Comparison of ENCODE assay signal across 15 mouse cellular contexts in genomic region chr2:102663865-102664264, GRCm38 (mm10). TPM values are rescaled to one million over a fixed set of nuclear protein-coding genes. Genes with fewer than 3 reads are reported as not detected.
DNase-seq lines count a peak whose midpoint lies in the region; ATAC-seq and TF ChIP-seq lines count a peak whose summit lies in the region.
"Had no signal": no experiment of that assay in that cellular context is flagged by ENCODE, and none has a peak within 500 bp of the region (broad histone marks: within the 10 kb centered on the region; RNA-seq: fewer than 3 reads in every experiment).

No protein-coding gene starts in this region.

- 42% methylated on average over 3 of the region's 3 CpGs for whole genome bisulfite sequencing in forebrain, postnatal 0 days
- WGBS in neural tube, embryonic 13.5 days: 35% methylated on average over 3 of the region's 3 CpGs

- no peak for TF ChIP-seq CTCF in layer of hippocampus, adult 2 months (conservative IDR thresholded peaks at IDR 0.05)
- no peak for TF ChIP-seq CTCF in forebrain, postnatal 0 days (IDR thresholded peaks at IDR 0.05; ENCODE audit: low read depth)

- H3K36me3 ChIP-seq in forebrain, postnatal 0 days (ENCODE audit: insufficient read depth): no peaks in the 10 kb centered on the region
- H3K36me3 ChIP-seq in neural tube, embryonic 13.5 days: no peaks in the 10 kb centered on the region
- H3K36me3 ChIP-seq: liver, embryonic 15.5 days had no signal

- no peaks in the 10 kb centered on the region for H3K9me3 ChIP-seq in forebrain, postnatal 0 days (ENCODE audit: low read length)
- H3K9me3 ChIP-seq in neural tube, embryonic 13.5 days: no peaks in the 10 kb centered on the region
- H3K9me3 ChIP-seq: liver, embryonic 15.5 days had no signal

- intact Hi-C loops in heart, postnatal 36 days (cut with DNase I): no loop called here

- H3K4me2 ChIP-seq in forebrain, postnatal 0 days (ENCODE audit: low read depth): peak overlapping the region; percentile 88; the same call in 1 of the 2 replicates
- H3K4me2 ChIP-seq in neural tube, embryonic 13.5 days: peak overlapping the region; percentile 87
- H3K4me2 ChIP-seq: liver, embryonic 15.5 days had no signal

- peak overlapping the region; percentile 11; the same call in 1 of the 2 replicates for H3K9ac ChIP-seq in forebrain, postnatal 0 days
- H3K9ac ChIP-seq in neural tube, embryonic 13.5 days: peak overlapping the region; percentile 42
- H3K9ac ChIP-seq: liver, embryonic 15.5 days had no signal

- peak overlapping the region; percentile 82 for H3K4me3 ChIP-seq in layer of hippocampus, adult 2 months
- no peak overlapping the region for H3K4me3 ChIP-seq in forebrain, postnatal 0 days (ENCODE audit: low read depth, low read length)
- H3K4me3 ChIP-seq in neural tube, embryonic 13.5 days: 0 out of 2 replicates have a peak overlapping the region, but pooled peaks have one; percentile 15
- H3K4me3 ChIP-seq: erythroblast, embryonic 14.5 days; liver, embryonic 15.5 days; myocyte had no signal

- no peak for ATAC-seq in forebrain, postnatal 0 days
- no peak for ATAC-seq in neural tube, embryonic 13.5 days (ENCODE audit: low read depth)

- peak overlapping the region; percentile 99 for H3K27ac ChIP-seq in layer of hippocampus, adult 2 months
- peak overlapping the region; percentile 29; the same call in 1 of the 2 replicates for H3K27ac ChIP-seq in forebrain, postnatal 0 days (ENCODE audit: low read depth, low read length)
- peak overlapping the region; percentile 96 for H3K27ac ChIP-seq in neural tube, embryonic 13.5 days (replicated peaks)
- H3K27ac ChIP-seq: liver, embryonic 15.5 days had no signal

- peaks cover 21% of the 10 kb centered on the region for H3K4me1 ChIP-seq in forebrain, postnatal 0 days (ENCODE audit: insufficient read depth)
- H3K4me1 ChIP-seq in neural tube, embryonic 13.5 days (replicated peaks): peaks cover 71% of the 10 kb centered on the region
- H3K4me1 ChIP-seq: liver, embryonic 15.5 days had no signal

- DNase-seq in layer of hippocampus, adult 2 months (ENCODE audit: low spot score in 2 of 2): no peak
- DNase-seq in layer of hippocampus, postnatal 10 days (ENCODE audit: low spot score in 2 of 2): no peak
- DNase-seq in forebrain, postnatal 0 days: no peak
- DNase-seq in lung, postnatal 14 days: peak; percentile 10
- DNase-seq in urinary bladder, adult 2 months (ENCODE audit: low spot score): no peak
- DNase-seq in heart, postnatal 36 days: no peak
- DNase-seq in natural killer cell, adult 2 months (ENCODE audit: low spot score in 2 of 2): no peak
- DNase-seq: cerebellum, adult 9-11 months; gastrocnemius, postnatal 25 days; kidney, adult 2 months; thymus, postnatal 14 days had no signal

- no peaks in the 10 kb centered on the region; the same call in 1 of the 2 replicates for H3K27me3 ChIP-seq in forebrain, postnatal 0 days (ENCODE audit: insufficient read depth, low read length)
- peaks cover 6% of the 10 kb centered on the region for H3K27me3 ChIP-seq in neural tube, embryonic 13.5 days

RNA-seq across cellular contexts. Expression of gene Slc1a2, which starts 5.4 kb away (rescaled TPM):
- total RNA-seq in layer of hippocampus, adult 2 months (2021): 1,000 to 10,000 TPM; 1,761 to 1,800 TPM
- total RNA-seq in layer of hippocampus, postnatal 10 days (2021): 1,000 to 10,000 TPM; 1,474 to 1,476 TPM
- 77.1 and 82.0 TPM in 2 replicates for total RNA-seq in forebrain, postnatal 0 days (2014; rRNA removed)
- 8.0 and 18.4 TPM in 2 replicates for polyA plus RNA-seq in forebrain, postnatal 0 days (2015; fragmentation: Nextera tagmentation; extraction: Ambion mirVana)
- 18.8 and 22.5 TPM in 2 replicates for polyA plus RNA-seq in neural tube, embryonic 13.5 days (2015; fragmentation: Nextera tagmentation; extraction: Ambion mirVana)
- 0.13 and 0.17 TPM in 2 replicates for polyA plus RNA-seq in urinary bladder, adult 2 months (2012; rRNA removed)
- total RNA-seq in heart, postnatal 36 days (2021): under 1 TPM; 0.03 to 0.08 TPM
- polyA plus RNA-seq: erythroblast, embryonic 14.5 days had no signal

Comparison
In these comparisons a context has a peak if more than half of its experiments do, and no peak if none do; other contexts are left out.
1. H3K27ac ChIP-seq: peak in every context shown above with its lines; median percentile 99 in layer of hippocampus, adult 2 months; 96 in neural tube, embryonic 13.5 days; 29 in forebrain, postnatal 0 days.
2. RNA of gene Slc1a2, which starts 5.4 kb away (total RNA-seq): 1,761 to 1,800 TPM in layer of hippocampus, adult 2 months, 1,474 to 1,476 TPM in layer of hippocampus, postnatal 10 days and 77.1 to 82.0 TPM in forebrain, postnatal 0 days; 0.03 to 0.08 TPM in heart, postnatal 36 days; every median in the first group is over 10 times any median in the second.